Mouse (Mus musculus): ENCODE results near the gene Olfr213.

GRCm38 (mm10) chr6:116553935-116554334 lies 15.7 kb downstream of the Olfr213 start, which contains the start of gene Olfr214:
- TF ChIP-seq CTCF (IDR thresholded peaks at IDR 0.05; ENCODE audit: low read depth, low read length), result no peak
- TF ChIP-seq POLR2A (IDR thresholded peaks at IDR 0.05; ENCODE audit: extremely low read depth, insufficient read depth, low read length), result no peak

Data from liver, adult 2 months (tissue).